Mouse (Mus musculus): ENCODE results near the gene Ntn5. TPM values are rescaled to one million over a fixed set of nuclear protein-coding genes. Genes with fewer than 3 reads are reported as not detected.

Gene Ntn5
- total RNA-seq (2014; rRNA removed) (0.94 TPM in 1 of 2 replicates, not detected in the other), polyA plus RNA-seq (2015; fragmentation: Nextera tagmentation; extraction: Ambion mirVana) (0.68 and 0.80 TPM in 2 replicates)

GRCm38 (mm10) chr7:45683396-45684050 is at the start of gene Ntn5:
Gene Ntn5 (plus strand): TSS chr7:45684022.
- H3K4me3 ChIP-seq (ENCODE audit: low read length): no peak within 1 kb of the TSS
- H3K36me3 ChIP-seq (ENCODE audit: insufficient read depth, low read length): no peaks in the 10 kb centered on the region
- H3K4me1 ChIP-seq (ENCODE audit: insufficient read depth, low read length): no peaks in the 10 kb centered on the region
- H3K9ac ChIP-seq (replicated peaks; ENCODE audit: low read length): no peak within 1 kb of the TSS
- no peaks in the 10 kb centered on the region for H3K9me3 ChIP-seq (ENCODE audit: low read length)
- no peak within 1 kb of the TSS for H3K4me2 ChIP-seq (ENCODE audit: low read depth, low read length)
- no peaks in the 10 kb centered on the region for H3K27me3 ChIP-seq (ENCODE audit: insufficient read depth, low read length)
- TF ChIP-seq CTCF (IDR thresholded peaks at IDR 0.05; ENCODE audit: low read depth): no peak
- 77% methylated on average over 7 of the region's 7 CpGs for WGBS
- ATAC-seq: no peak
- no peak for DNase-seq (ENCODE audit: low spot score)
- H3K27ac ChIP-seq: 0 out of 2 replicates have a peak within 1 kb of the TSS, but pooled peaks have one; percentile 67

DNA sequence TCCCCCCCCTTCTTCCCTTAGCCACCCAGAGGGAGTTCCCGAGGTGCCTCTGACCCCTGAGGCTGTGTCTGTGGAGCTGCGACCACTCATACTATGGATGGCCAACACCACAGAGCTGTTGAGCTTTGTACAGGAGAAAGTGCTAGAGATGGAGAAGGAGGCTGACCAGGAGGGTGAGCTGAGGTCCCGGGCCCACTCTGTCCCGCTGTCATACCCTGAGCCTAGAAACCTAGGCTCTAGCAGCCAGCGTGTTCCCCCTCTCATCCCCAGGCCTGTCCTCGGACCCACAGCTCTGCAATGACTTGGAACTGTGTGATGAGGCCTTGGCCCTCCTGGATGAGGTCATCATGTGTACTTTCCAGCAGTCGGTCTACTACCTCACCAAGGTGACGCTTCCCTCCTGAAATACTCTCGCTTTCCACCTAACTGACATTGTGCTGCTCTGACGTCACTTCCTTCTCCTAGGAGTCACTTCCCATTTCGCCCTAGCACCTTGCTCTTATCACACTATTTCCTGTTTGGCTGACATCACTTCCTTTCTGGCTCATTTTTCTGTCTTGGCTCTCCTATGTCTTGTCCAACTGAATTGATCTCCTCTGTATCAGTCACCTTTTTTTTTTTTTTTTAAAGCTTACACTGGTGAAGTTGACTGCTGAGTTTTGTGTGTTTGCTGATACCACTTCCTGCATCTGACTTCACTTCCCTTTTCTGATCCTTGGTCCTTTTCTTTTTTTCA is 48.7 kb upstream of the Ntn5 start:
- ATAC-seq (no peak), DNase-seq (ENCODE audit: low spot score) (no peak)
- TF ChIP-seq CTCF (IDR thresholded peaks at IDR 0.05; ENCODE audit: low read depth): no peak
- Histone ChIP-seq H3K36me3 (ENCODE audit: insufficient read depth, low read length) (no peaks in the 10 kb centered on the region), H3K4me2 (ENCODE audit: low read depth, low read length) (no peak overlapping the region), H3K9ac (replicated peaks; ENCODE audit: low read length) (no peak overlapping the region), H3K4me1 (ENCODE audit: insufficient read depth, low read length) (0 out of 2 replicates have a peak, but pooled peaks cover 5% of the 10 kb centered on the region), H3K9me3 (ENCODE audit: low read length) (no peaks in the 10 kb centered on the region), H3K27me3 (ENCODE audit: insufficient read depth, low read length) (no peaks in the 10 kb centered on the region), H3K4me3 (ENCODE audit: low read length) (no peak overlapping the region), H3K27ac (no peak overlapping the region)
- WGBS: 88% methylated on average over 11 of the region's 11 CpGs

GRCm38 (mm10) chr7:45635711-45636688 is 47.8 kb upstream of the Ntn5 start:
- ATAC-seq: no peak

GRCm38 (mm10) chr7:45637710-45638109 is 46.1 kb upstream of the Ntn5 start:
- Histone ChIP-seq H3K27ac (no peak overlapping the region), H3K4me2 (ENCODE audit: low read depth, low read length) (no peak overlapping the region), H3K27me3 (ENCODE audit: insufficient read depth, low read length) (no peaks in the 10 kb centered on the region), H3K9me3 (ENCODE audit: low read length) (no peaks in the 10 kb centered on the region), H3K4me1 (ENCODE audit: insufficient read depth, low read length) (peaks cover 16% of the 10 kb centered on the region; the same call in 1 of the 2 replicates), H3K9ac (replicated peaks; ENCODE audit: low read length) (no peak overlapping the region), H3K4me3 (ENCODE audit: low read length) (no peak overlapping the region), H3K36me3 (ENCODE audit: insufficient read depth, low read length) (no peaks in the 10 kb centered on the region)
- TF ChIP-seq CTCF (IDR thresholded peaks at IDR 0.05; ENCODE audit: low read depth): no peak
- 90% methylated on average over 6 of the region's 6 CpGs for WGBS
- ATAC-seq (no peak), DNase-seq (ENCODE audit: low spot score) (no peak)

More at GRCm38 (mm10) chr7:45635711-45636688, 47.8 kb upstream of the Ntn5 start:
- no peak for TF ChIP-seq CTCF (IDR thresholded peaks at IDR 0.05; ENCODE audit: low read depth)
- H3K36me3 ChIP-seq (ENCODE audit: insufficient read depth, low read length): no peaks in the 10 kb centered on the region
- WGBS: 83% methylated on average over 15 of the region's 15 CpGs
- 0 out of 2 replicates have a peak, but pooled peaks cover 9% of the 10 kb centered on the region for H3K4me1 ChIP-seq (ENCODE audit: insufficient read depth, low read length)
- no peak overlapping the region for H3K4me3 ChIP-seq (ENCODE audit: low read length)
- no peaks in the 10 kb centered on the region for H3K9me3 ChIP-seq (ENCODE audit: low read length)
- H3K9ac ChIP-seq (replicated peaks; ENCODE audit: low read length): no peak overlapping the region
- DNase-seq (ENCODE audit: low spot score): no peak
- H3K4me2 ChIP-seq (ENCODE audit: low read depth, low read length): no peak overlapping the region
- no peak overlapping the region for H3K27ac ChIP-seq
- no peaks in the 10 kb centered on the region for H3K27me3 ChIP-seq (ENCODE audit: insufficient read depth, low read length)

- Histone ChIP-seq H3K4me3 (ENCODE audit: low read length) (peak overlapping the region; percentile 25; the same call in 1 of the 2 replicates), H3K27ac (no peak overlapping the region), H3K9ac (replicated peaks; ENCODE audit: low read length) (peak overlapping the region; percentile 31; the same call in 1 of the 2 replicates), H3K4me1 (ENCODE audit: insufficient read depth, low read length) (peaks cover 22% of the 10 kb centered on the region; the same call in 1 of the 2 replicates), H3K36me3 (ENCODE audit: insufficient read depth, low read length) (no peaks in the 10 kb centered on the region), H3K9me3 (ENCODE audit: low read length) (no peaks in the 10 kb centered on the region), H3K27me3 (ENCODE audit: insufficient read depth, low read length) (no peaks in the 10 kb centered on the region), H3K4me2 (ENCODE audit: low read depth, low read length) (peak overlapping the region; percentile 49)
- ATAC-seq (peak; percentile 90), DNase-seq (ENCODE audit: low spot score) (peak; percentile 100)
- no peak for TF ChIP-seq CTCF (IDR thresholded peaks at IDR 0.05; ENCODE audit: low read depth)
- WGBS: 23% methylated on average over 29 of the region's 29 CpGs
Measured at GRCm38 (mm10) chr7:45638623-45639401, 45.0 kb upstream of the Ntn5 start.

Measured in hindbrain, postnatal 0 days (tissue).